Mouse (Mus musculus) neural tube, embryonic 11.5 days (tissue): ENCODE measurements around the gene Psen2. TPM values are rescaled to one million over a fixed set of nuclear protein-coding genes. Genes with fewer than 3 reads are reported as not detected.

ENCODE experiments used
- ATAC-seq: fragments of 200-750 bp; cut with Nextera tagmentation; 2 replicates; pipeline ENCODE4 v1.8.0; 2017; ENCODE audit warnings: moderate number of reproducible peaks, mild to moderate bottlenecking, moderate TSS enrichment, moderate library complexity; ENCODE audit not compliant: insufficient read depth, low FRiP score, low TSS enrichment
- DNase-seq: peaks from one replicate; pipeline ENCODE4 v3.0.0-alpha.2; 2015; ENCODE audit warnings: low spot score
- H3K27ac ChIP-seq: fragments of 300-500 bp; sonication (generic); 2 replicates; pipeline ENCODE4 v1.5.1; 2014; ENCODE audit warnings: low read depth, mild to moderate bottlenecking, low read length
- H3K27me3 ChIP-seq: fragments of 300-500 bp; sonication (generic); 2 replicates; pipeline ENCODE4 v1.6.1; 2014; ENCODE audit warnings: mild to moderate bottlenecking, low read length, mixed read lengths; ENCODE audit not compliant: control insufficient read depth, insufficient read depth
- H3K36me3 ChIP-seq: fragments of 300-500 bp; sonication (generic); 2 replicates; pipeline ENCODE4 v1.6.1; 2014; ENCODE audit warnings: mild to moderate bottlenecking, low read length, moderate library complexity, mixed read lengths; ENCODE audit not compliant: control insufficient read depth, insufficient read depth
- H3K4me1 ChIP-seq: fragments of 300-500 bp; sonication (generic); 2 replicates; pipeline ENCODE4 v1.6.1; 2014; ENCODE audit warnings: low read length, mixed read lengths; ENCODE audit not compliant: control insufficient read depth, insufficient read depth
- H3K4me2 ChIP-seq: fragments of 300-500 bp; sonication (generic); 2 replicates; pipeline ENCODE4 v1.6.1; 2014; ENCODE audit warnings: low read depth, mild to moderate bottlenecking, moderate library complexity
- H3K4me3 ChIP-seq: fragments of 300-500 bp; sonication (generic); 2 replicates; pipeline ENCODE4 v1.5.1; 2014; ENCODE audit warnings: low read depth, low read length
- H3K9ac ChIP-seq: fragments of 300-500 bp; sonication (generic); 2 replicates; pipeline ENCODE4 v1.6.1; 2014; ENCODE audit warnings: mild to moderate bottlenecking, low read length
- H3K9me3 ChIP-seq: fragments of 300-500 bp; sonication (generic); 2 replicates; pipeline ENCODE4 v1.6.1; 2016; ENCODE audit warnings: low read length; ENCODE audit not compliant: control insufficient read depth
- WGBS: fragments of 180-500 bp; shearing (Covaris S2); extraction: QIAGEN DNeasy Blood & Tissue Kit; methylation state at CpG from one replicate; pipeline ENCODE4 v1.1.7; 2014; 5-methylcytosine and 5-hydroxymethylcytosine counted together
- polyA plus RNA-seq: library from polyadenylated mRNA; unstranded; fragments of >200 nt; fragmentation: Nextera tagmentation; extraction: Ambion mirVana; gene quantifications from 2 replicates; pipeline ENCODE4 v1.2.1, GENCODE M21; 2014

Gene Psen2
- polyA plus RNA-seq, 1 experiment from 2014 or later: 7.5 TPM

DNA sequence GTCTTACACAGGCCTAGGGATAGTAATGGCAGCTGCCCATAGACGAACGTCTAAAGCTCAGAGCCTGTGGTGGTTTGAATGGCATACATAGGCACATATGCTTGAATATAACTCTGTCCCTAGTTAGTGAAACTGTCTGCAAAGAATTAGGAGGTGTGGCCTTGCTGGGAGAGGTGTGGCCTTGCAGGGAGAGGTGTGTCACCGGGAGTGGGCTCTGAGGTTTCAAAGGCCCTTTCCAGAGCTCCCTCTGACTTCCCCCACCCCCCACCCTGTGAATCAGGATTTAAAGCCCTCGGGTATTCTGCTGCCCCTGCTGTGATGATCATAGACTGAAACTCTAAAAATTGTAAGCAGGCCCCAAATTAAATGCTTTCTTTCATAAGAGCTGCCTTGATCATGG lies 37.8 kb upstream of the Psen2 start:
- Histone ChIP-seq H3K9ac (no peak overlapping the region), H3K9me3 (no peaks in the 10 kb centered on the region), H3K4me2 (no peak overlapping the region), H3K27ac (no peak overlapping the region), H3K27me3 (no peaks in the 10 kb centered on the region), H3K4me3 (no peak overlapping the region), H3K36me3 (no peaks in the 10 kb centered on the region), H3K4me1 (peaks cover 8% of the 10 kb centered on the region; the same call in 1 of the 2 replicates)
- no peak for ATAC-seq
- DNase-seq: no peak
- WGBS: 49% methylated on average over 4 of the region's 4 CpGs

DNA sequence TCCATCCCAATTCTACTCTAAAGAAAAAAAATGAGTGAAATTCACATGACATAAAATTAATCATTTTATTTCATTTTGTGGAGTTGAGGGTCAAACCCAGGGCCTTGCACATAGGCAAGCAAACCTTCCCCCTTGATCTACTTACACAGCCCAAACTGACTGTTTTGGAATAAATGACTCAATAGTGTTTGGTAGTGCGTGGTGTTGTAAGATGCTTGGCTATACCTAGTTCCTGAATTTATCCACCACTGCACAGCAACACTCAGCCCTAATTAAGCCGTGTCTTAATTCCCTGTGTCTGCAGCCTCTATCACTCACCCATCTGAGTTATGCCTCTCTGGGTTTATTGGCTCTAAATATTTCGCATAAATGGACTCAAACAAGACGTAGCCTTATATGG lies 37.1 kb upstream of the Psen2 start:
- DNase-seq (no peak), ATAC-seq (no peak)
- WGBS: 88% methylated on average over 4 of the region's 4 CpGs
- H3K27ac ChIP-seq: no peak overlapping the region
- no peaks in the 10 kb centered on the region for H3K36me3 ChIP-seq
- no peak overlapping the region for H3K9ac ChIP-seq
- H3K4me1 ChIP-seq: peaks cover 8% of the 10 kb centered on the region; the same call in 1 of the 2 replicates
- no peaks in the 10 kb centered on the region for H3K9me3 ChIP-seq
- no peak overlapping the region for H3K4me3 ChIP-seq
- H3K4me2 ChIP-seq: no peak overlapping the region
- no peaks in the 10 kb centered on the region for H3K27me3 ChIP-seq

DNA sequence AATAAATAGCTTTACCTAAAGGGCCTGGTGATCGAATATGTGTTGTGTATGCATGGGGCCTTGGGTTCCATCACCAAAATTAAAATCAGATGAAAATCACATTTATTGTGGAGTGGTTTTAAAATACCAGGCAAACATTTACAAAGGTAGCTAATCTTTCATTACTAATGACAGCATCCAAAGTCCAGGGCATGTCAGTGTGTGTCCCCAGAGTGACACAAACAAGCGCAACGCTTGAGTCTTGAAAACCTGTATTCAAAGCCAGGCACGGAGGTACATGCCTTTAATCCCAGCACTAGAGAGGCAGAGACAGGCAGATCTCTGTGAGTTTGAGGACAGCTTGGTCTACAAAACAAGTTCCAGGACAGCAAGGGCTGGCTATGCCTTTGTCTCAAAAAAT lies 36.5 kb upstream of the Psen2 start:
- 90% methylated on average over 4 of the region's 4 CpGs for WGBS

DNA sequence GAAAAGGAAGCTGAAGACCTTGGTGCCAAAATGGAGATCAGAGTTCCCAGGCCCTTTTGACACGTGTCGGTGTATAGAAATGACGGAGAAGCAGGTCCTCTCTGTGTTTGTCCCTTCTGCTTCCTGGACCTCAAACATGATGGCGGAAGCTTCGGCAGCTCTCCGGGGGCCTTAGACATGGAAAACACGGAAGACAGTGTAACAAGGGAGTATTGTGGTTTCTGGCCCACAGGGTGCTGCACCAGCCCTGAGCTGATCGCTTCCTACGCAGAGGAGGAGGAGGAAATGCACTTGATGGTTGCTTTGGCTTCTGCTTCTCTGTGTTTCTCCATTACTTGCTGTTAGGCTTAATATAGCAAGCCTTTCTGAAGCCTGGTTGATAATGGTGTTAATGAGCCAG lies 32.9 kb upstream of the Psen2 start:
- H3K9ac ChIP-seq: no peak overlapping the region
- H3K4me1 ChIP-seq: no peaks in the 10 kb centered on the region
- no peaks in the 10 kb centered on the region for H3K27me3 ChIP-seq
- H3K4me2 ChIP-seq: no peak overlapping the region
- no peak overlapping the region for H3K27ac ChIP-seq
- DNase-seq: no peak
- H3K4me3 ChIP-seq: no peak overlapping the region
- no peaks in the 10 kb centered on the region for H3K36me3 ChIP-seq
- WGBS: 91% methylated on average over 9 of the region's 9 CpGs
- no peak for ATAC-seq
- no peaks in the 10 kb centered on the region for H3K9me3 ChIP-seq

More for the DNA sequence above, 36.5 kb upstream of the Psen2 start:
- Histone ChIP-seq H3K4me2 (no peak overlapping the region), H3K9ac (no peak overlapping the region), H3K27me3 (no peaks in the 10 kb centered on the region), H3K4me3 (no peak overlapping the region), H3K36me3 (no peaks in the 10 kb centered on the region), H3K9me3 (no peaks in the 10 kb centered on the region), H3K4me1 (peaks cover 8% of the 10 kb centered on the region; the same call in 1 of the 2 replicates), H3K27ac (no peak overlapping the region)
- DNase-seq (no peak), ATAC-seq (no peak)

DNA sequence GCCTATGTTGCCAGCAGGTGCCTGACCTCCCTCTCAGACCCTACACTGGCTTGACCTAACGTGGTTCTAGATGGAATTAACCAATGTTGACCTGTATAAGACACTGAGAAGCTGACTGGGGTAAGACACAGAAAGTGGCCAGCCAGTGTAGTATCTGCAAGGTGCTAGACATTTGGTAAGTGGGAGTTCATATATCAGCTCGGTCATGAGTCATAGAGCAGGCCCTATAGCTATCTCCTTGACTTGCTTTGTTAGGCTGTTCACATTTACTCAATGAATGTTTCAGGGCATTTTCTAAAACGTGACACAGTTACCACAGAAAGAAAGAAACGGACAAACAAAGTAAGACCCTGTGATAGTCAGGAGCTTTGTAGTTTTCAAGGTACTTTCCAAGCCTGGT lies 27.1 kb upstream of the Psen2 start:
- Histone ChIP-seq H3K36me3 (no peaks in the 10 kb centered on the region), H3K27ac (no peak overlapping the region), H3K27me3 (no peaks in the 10 kb centered on the region), H3K4me3 (no peak overlapping the region), H3K9ac (no peak overlapping the region), H3K4me2 (no peak overlapping the region), H3K4me1 (no peaks in the 10 kb centered on the region), H3K9me3 (no peaks in the 10 kb centered on the region)
- DNase-seq (no peak), ATAC-seq (no peak)
- 86% methylated on average over 4 of the region's 4 CpGs for WGBS

DNA sequence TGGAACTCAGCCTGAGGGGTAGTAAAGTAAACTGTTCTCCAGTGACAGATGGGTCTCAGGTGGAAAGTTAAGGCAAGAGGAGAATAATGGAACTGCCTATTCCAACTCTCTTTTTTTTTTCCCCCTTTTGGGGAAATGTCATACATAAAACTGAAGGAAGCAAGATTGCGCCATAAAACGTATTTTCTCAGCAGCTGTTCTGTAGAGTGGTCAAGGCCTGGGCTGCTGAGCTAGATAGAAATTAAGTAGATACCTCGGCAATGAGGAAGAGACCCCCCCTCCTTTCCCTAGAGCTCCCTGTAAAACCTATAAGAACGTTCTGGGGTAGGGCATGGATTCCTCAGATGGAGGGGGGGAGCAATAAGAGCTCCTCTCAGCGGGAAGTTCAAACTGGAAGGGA lies 26.6 kb upstream of the Psen2 start:
- Histone ChIP-seq H3K4me1 (no peaks in the 10 kb centered on the region), H3K4me3 (no peak overlapping the region), H3K36me3 (no peaks in the 10 kb centered on the region), H3K4me2 (no peak overlapping the region), H3K9ac (no peak overlapping the region), H3K9me3 (no peaks in the 10 kb centered on the region), H3K27ac (no peak overlapping the region), H3K27me3 (no peaks in the 10 kb centered on the region)
- 72% methylated on average over 5 of the region's 5 CpGs for WGBS
- no peak for ATAC-seq
- DNase-seq: no peak

DNA sequence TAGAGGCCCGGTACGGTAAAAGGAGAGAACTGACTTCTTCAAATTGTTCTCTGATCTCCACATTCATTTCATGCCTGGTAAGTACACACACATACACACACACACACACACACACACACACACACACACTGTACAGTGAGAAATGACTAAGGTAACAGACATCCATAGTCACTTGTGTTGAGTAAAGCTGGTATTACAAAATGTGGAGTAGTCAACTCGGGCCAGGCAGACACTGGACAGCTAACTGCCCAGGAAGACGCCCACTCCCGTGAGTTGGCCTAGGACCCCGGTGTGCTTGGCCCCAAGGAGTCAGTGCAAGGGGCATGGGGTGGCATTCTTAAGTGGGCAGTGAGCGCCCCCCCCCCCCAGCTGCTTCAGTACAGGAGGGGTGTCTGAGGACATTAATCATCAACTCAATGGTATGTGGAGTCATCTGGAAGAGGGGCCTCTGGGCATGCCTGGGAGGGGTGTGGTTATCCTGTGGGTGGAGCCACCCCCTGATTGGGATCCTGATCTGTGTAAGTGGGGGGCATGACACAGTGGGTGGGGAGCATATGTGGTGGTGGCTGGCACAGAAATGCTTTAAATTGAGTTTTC lies 25.7 kb upstream of the Psen2 start:
- H3K36me3 ChIP-seq: no peaks in the 10 kb centered on the region
- no peaks in the 10 kb centered on the region for H3K9me3 ChIP-seq
- H3K9ac ChIP-seq: no peak overlapping the region
- DNase-seq (no peak), ATAC-seq (no peak)
- 82% methylated on average over 7 of the region's 7 CpGs for WGBS
- H3K4me3 ChIP-seq: no peak overlapping the region
- peaks cover 3% of the 10 kb centered on the region; the same call in 1 of the 2 replicates for H3K4me1 ChIP-seq
- no peak overlapping the region for H3K4me2 ChIP-seq
- H3K27ac ChIP-seq: no peak overlapping the region
- no peaks in the 10 kb centered on the region for H3K27me3 ChIP-seq

DNA sequence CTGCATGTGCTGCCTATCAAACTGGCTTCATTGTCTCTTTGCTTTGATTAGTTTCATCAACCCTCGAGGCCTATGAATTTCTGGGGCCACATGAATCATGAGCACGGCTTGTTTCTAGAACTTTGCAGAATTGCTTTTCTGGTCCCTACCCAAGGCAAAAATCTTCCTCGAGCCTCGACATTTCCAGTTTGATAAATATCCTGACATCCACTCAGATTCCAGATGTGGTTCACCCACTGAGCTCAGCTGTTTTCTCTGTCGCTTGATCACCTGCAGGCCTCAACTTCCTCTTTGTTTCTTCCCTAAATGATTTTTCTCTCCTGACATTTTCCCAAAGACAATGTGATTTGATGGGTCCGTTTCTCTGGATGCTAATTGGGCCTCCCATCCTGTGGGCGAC lies 25.0 kb upstream of the Psen2 start:
- H3K9me3 ChIP-seq: no peaks in the 10 kb centered on the region
- H3K9ac ChIP-seq: no peak overlapping the region
- H3K27ac ChIP-seq: no peak overlapping the region
- H3K4me3 ChIP-seq: no peak overlapping the region
- H3K36me3 ChIP-seq: no peaks in the 10 kb centered on the region
- ATAC-seq (no peak), DNase-seq (no peak)
- 65% methylated on average over 7 of the region's 7 CpGs for WGBS
- no peak overlapping the region for H3K4me2 ChIP-seq
- no peaks in the 10 kb centered on the region for H3K27me3 ChIP-seq
- peaks cover 7% of the 10 kb centered on the region for H3K4me1 ChIP-seq

DNA sequence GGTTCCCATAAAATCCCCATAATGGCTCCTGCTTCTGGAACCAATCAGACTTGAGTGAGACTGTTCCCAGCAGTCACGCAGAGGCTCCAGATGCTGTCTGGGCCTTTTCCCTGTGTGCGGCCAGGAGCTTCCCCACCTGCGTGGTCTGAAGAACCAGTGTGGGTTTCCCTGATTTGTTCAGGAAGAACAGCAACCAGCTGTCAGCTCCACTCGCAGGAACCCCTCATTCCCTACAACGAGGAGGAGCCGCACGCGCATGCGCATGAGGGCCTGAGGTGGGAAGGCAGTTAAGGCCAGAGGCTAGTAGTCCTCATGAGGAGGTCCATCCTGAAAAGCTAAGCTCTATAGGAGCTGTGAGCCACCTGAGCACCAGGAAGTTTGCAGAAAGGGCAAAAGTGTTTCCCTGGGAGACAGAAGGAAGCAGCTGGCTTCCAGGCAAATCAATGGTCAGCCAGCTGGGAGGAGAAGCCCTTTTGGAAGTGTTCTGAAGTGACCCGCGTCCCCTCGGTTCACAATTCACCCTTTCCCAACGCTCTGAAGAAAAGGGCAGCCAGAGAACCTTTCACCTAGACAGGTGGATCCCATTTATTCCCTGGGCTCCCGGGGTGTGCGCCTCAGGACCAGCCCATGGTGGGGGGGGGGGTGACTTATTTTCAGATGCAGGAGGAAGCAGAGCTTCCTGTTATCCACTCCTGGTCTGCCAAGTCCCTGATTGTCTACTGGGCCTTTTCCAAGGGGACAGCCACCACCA lies 23.0 kb upstream of the Psen2 start:
- H3K4me1 ChIP-seq: peaks cover 7% of the 10 kb centered on the region
- no peaks in the 10 kb centered on the region for H3K36me3 ChIP-seq
- H3K9ac ChIP-seq: no peak overlapping the region
- H3K4me2 ChIP-seq: no peak overlapping the region
- 53% methylated on average over 15 of the region's 15 CpGs for WGBS
- DNase-seq: peak; percentile 38
- H3K27me3 ChIP-seq: no peaks in the 10 kb centered on the region
- ATAC-seq: no peak
- H3K4me3 ChIP-seq: no peak overlapping the region
- no peak overlapping the region for H3K27ac ChIP-seq
- no peaks in the 10 kb centered on the region for H3K9me3 ChIP-seq
